Mouse (Mus musculus): ENCODE data around the gene Ldhd. TPM values are rescaled to one million over a fixed set of nuclear protein-coding genes. Genes with fewer than 3 reads are reported as not detected.

Gene Ldhd
- total RNA-seq, 2 experiments from 2014 or later: 6.8 to 7.8 TPM

DNA sequence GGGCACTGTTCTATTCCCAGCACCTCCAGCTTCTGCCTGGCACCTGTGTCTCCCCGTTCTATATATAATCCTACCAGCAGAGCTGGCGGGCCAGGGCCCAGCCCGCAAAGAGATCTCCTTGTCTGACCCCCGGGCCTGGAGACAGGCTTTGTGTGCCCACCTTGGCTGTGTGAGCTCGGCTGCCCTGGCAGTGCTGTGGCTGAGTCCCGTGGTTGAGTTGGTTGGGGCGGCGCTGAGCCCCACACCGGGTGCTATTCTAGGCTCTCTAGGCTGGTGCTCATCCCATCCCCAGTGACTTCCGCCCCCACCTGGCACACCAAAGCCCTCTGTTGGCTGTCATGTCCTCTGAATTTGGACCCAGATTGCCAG lies 5.3 kb downstream of the Ldhd start:
- peak overlapping the region; percentile 68 for H3K27ac ChIP-seq
- no peak for TF ChIP-seq CTCF (conservative IDR thresholded peaks at IDR 0.05)
- no peak overlapping the region for H3K4me3 ChIP-seq
- DNase-seq (ENCODE audit: low spot score in 2 of 2): no peak

DNA sequence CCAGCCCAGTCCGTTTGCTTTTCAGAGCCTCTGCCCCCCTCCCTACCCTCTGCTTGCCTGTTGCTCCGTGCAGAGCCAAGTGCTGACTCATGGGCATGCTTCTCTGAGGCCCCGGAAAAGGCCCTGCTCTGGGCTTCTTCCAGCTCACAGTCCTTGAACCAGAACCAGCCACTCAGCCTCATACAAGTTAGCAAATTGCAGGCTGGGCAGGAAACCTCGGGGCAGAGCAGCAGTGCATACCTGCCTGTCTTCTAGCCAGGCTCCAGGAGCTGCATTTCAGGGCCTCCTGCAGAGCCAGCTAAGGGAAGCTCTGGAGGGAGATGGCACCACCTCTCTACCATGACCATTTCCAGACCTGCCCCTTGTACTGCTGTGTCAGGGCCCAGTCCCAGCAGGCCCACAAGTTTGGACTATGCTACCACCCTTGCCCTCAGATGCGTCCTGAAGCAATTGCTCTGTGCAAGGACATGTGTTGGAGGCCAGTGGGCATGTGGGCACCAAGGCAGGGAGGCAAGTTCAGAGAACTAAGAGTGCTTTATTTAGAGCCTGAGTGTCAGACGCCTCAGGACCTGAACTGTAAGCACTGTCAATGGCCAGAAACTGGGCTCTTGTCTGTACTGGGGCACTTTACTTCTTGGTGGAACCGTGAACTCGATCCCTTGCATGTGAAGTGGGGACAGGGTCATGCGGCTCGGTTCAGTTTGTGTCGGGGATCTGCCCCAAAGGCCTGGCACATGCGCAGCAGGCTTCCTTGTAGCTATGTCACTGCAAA lies 5.9 kb downstream of the Ldhd start:
- H3K4me3 ChIP-seq: no peak overlapping the region
- H3K27ac ChIP-seq: peak overlapping the region; percentile 68
- no peak for TF ChIP-seq CTCF (conservative IDR thresholded peaks at IDR 0.05)
- DNase-seq (ENCODE audit: low spot score in 2 of 2): peak in 1 of 2 experiments; percentile 52

DNA sequence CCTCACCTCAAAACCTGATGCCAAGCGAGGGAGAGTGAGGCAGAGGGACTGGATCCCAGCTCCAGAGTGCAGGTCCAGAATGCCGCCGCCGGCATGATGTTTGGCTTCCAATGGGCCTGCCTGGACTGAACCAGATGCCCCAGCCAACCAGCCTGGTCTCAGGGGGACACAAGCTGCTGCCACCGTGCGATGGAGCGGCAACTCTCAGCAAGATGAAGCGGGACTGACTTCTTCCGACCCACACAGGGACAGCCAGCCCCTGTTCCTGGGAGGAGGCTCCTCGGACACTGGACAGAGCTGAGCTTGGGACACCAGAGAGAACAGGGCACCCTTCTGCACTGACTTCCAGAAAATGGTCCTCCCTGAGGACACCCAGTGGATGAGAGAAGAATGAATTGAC lies 7.6 kb downstream of the Ldhd start:
- no peak for TF ChIP-seq CTCF (conservative IDR thresholded peaks at IDR 0.05)
- DNase-seq (ENCODE audit: low spot score in 2 of 2): no peak
- peak overlapping the region; percentile 18; the same call in 1 of the 2 replicates for H3K27ac ChIP-seq
- no peak overlapping the region for H3K4me3 ChIP-seq

DNA sequence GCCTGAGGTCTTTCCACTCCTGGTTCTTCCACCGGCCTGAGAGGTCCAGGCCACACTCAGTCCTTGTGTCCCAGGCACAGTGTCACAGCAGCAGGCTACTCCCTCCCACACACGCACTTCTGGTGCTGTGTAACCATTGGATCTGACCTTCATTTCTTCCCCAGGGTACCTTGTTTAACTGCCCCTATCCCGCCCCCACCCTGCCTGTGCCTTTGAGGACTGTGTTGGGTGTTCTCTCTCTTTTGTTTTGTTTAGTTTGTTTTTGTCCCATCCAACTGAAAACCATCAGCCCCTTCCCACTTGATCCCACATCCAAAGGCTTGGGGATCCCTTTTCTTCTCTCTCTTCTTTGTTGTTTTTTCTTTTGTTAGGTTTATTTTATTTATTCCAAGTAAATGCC lies 8.1 kb downstream of the Ldhd start:
- no peak for DNase-seq (ENCODE audit: low spot score in 2 of 2)
- Histone ChIP-seq H3K4me3 (no peak overlapping the region), H3K27ac (0 out of 2 replicates have a peak overlapping the region, but pooled peaks have one; percentile 28)
- no peak for TF ChIP-seq CTCF (conservative IDR thresholded peaks at IDR 0.05)

DNA sequence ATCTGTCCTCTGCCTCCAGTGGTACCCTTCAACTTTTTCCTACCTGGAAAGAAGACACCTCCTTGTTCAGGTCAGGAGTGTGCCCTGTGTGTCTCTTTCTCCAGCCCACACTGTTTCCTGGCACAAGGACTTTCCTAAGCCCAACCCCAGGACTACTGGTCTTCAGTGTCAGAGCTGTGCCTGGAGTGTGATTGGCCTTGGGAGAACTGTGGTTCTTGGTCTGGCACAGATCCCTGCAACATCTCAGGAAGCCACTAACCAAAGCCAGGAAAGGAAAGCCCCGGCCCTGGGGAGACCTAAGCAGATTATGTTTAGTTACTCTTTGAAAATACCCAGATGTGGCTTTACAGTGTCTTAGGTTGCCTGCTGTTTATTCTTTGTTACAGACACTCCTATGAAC lies 10.2 kb downstream of the Ldhd start:
- no peak for DNase-seq (ENCODE audit: low spot score in 2 of 2)
- Histone ChIP-seq H3K27ac (0 out of 2 replicates have a peak overlapping the region, but pooled peaks have one; percentile 44), H3K4me3 (no peak overlapping the region)
- no peak for TF ChIP-seq CTCF (conservative IDR thresholded peaks at IDR 0.05)

DNA sequence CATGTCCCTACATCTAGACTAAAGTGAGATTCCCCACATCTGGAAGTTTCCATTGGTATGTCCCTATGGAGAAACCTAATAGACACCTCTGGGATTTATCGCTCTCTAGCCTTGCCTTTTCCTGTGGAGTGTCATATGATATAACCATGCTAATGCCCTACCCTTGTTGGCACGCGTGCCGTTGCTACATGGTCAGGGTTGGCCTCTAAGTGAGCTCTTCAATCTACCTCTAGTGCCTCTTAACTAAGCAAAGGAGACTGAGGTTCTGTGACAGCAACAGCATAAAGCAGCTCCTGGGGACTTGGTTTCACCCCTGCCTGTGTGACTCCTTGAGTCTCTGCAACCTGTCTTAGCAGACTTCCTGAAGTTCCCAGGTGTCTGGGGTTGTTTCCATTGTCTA lies 11.9 kb downstream of the Ldhd start:
- no peak for DNase-seq (ENCODE audit: low spot score in 2 of 2)
- Histone ChIP-seq H3K4me3 (no peak overlapping the region), H3K27ac (no peak overlapping the region)
- TF ChIP-seq CTCF (conservative IDR thresholded peaks at IDR 0.05): no peak

DNA sequence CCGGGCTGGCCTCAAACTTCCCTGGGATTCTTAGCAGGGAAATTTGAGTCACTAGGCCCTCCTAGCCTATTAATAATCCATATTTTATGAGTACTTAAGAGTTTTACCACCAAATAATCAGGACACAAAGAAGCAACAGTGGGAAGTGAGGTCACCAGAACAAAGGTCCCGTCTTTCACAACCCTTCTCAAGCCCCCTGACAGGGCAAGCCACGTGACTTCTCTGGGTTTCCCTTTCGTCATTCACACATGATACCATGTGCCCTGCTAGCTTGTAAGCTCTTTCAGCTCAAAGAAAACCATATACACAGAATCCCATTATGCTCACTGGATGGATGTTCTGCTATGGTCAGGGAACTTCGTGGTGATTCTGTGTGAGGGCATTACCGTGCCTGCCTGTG lies 12.4 kb downstream of the Ldhd start:
- DNase-seq (ENCODE audit: low spot score in 2 of 2): no peak
- Histone ChIP-seq H3K4me3 (no peak overlapping the region), H3K27ac (no peak overlapping the region)
- TF ChIP-seq CTCF (conservative IDR thresholded peaks at IDR 0.05): no peak

DNA sequence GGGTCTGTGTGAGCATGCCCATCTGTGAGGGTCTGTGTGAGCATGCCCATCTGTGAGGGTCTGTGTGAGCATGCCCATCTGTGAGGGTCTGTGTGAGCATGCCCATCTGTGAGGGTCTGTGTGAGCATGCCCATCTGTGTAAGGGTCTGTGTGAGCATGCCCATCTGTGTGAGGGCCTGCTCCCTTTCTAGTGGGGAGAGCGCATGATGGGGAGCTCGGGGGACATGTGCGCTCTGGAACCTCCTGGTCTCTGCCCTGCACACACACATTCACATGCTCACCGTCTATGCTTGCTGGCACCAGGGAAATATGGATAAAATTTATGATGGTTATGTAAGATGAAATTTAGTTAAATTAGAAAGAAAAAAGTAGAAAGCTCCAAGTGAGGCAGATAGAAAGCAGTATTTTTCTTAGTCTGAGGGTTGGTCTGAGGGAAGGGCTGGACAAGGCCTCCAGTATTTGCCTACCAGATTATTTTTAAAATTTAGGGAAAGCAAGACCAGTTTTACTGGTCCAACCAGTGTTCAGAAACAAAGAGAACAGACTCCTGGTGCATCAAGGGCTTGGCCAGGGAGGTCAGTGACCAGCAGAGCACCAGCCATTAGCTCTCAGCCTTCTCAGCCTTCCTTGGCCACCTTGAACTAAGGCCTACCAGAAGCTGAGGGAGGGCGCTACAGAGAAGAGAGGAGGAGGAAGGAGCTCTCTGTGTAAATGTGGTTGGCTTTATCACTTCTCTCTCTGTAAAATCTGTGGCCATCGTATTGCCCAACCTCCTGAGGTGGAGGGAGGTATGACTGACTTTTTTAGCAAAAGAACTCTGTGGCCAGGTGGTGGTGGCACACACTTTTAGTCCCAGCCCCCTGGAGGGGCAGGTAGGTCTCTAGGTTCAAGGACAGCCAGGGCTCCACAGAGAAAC lies 15.1 kb downstream of the Ldhd start:
- H3K4me3 ChIP-seq: no peak overlapping the region
- no peak for TF ChIP-seq CTCF (conservative IDR thresholded peaks at IDR 0.05)
- no peak for DNase-seq (ENCODE audit: low spot score in 2 of 2)
- no peak overlapping the region for H3K27ac ChIP-seq

DNA sequence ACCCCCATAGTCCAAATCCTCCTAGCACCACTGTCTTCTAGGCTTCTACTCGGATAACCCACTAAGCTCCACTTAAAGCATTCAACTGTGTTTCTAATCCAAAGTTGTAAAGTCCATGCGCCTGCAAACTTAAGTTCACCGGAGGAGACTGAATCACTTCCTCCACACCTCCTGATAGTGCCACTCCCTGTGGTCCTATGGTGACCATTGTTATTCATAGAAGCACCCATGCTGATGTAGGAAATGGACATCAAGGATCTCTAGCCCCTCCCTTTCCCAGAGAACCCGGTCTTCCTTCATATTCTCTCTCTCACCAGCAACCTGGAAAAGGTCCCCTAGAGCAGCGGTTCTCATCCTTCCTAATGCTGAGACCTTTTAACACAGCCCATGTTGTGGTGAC lies 17.0 kb downstream of the Ldhd start:
- Histone ChIP-seq H3K27ac (no peak overlapping the region), H3K4me3 (no peak overlapping the region)
- no peak for TF ChIP-seq CTCF (conservative IDR thresholded peaks at IDR 0.05)
- no peak for DNase-seq (ENCODE audit: low spot score in 2 of 2)

DNA sequence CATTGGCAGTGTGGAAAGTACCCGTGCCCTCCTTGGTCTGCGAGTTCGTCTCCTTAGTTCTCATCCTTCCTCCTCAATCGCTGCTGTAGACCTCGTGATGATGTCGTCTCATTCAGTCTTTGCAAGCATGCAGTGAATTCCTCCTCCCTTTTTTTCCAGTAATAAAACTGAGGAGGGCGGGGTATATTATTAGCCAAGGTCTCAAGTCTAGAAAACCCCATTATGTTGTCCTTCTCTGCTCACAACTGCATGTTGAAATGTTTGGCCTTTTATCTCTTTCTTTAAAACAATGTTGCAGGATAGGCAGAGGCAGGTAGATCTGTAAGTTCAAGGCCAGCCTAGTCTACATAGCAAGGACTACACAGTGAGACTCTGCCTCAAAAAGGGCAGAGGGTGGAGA lies 22.8 kb downstream of the Ldhd start:
- no peak for DNase-seq (ENCODE audit: low spot score in 2 of 2)

DNA sequence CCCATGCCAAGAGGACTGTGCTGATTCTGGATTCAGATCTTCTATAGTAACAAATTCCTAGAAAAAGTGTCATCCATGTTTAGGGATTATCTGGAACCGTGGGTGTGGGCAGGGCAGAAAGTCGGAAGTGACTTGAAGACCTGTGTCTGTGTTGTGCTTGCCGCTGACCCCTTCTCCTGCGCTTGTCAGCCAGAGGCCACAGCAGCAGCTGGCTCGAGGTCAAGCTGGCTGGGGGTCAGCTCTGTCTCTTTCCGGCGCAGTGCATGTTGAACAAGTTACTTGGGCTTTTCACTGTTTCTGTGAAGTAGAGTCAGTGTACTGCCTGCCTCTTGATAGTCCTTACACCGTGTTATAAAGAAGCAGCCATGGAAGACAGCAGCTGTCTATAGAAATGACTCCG lies 23.2 kb downstream of the Ldhd start:
- DNase-seq (ENCODE audit: low spot score in 2 of 2): no peak
- Histone ChIP-seq H3K4me3 (no peak overlapping the region), H3K27ac (no peak overlapping the region)
- TF ChIP-seq CTCF (conservative IDR thresholded peaks at IDR 0.05): no peak

More for the DNA sequence above, 22.8 kb downstream of the Ldhd start:
- H3K4me3 ChIP-seq: no peak overlapping the region
- H3K27ac ChIP-seq: no peak overlapping the region
- no peak for TF ChIP-seq CTCF (conservative IDR thresholded peaks at IDR 0.05)

DNA sequence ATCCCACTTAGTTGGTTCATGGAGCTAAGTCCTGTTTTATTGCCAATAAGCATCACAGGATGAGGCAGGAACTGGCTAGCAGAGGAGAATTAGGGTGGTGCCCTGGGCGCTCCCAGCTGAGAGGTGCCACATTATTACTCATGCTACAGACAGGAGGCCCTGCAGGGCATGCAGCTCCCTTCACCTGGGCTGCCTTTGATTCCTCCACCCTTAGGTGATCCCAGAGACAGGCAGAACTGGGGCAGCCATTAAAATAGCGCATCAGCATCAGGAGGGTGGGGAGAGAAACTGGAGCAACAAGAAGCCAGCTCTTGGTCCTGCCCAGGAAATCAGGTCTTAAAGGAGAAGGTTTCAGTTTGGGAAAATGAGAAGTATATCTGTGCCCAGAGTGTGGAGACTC lies 25.2 kb downstream of the Ldhd start:
- H3K27ac ChIP-seq: no peak overlapping the region
- DNase-seq (ENCODE audit: low spot score in 2 of 2): no peak
- H3K4me3 ChIP-seq: no peak overlapping the region
- TF ChIP-seq CTCF (conservative IDR thresholded peaks at IDR 0.05): no peak

DNA sequence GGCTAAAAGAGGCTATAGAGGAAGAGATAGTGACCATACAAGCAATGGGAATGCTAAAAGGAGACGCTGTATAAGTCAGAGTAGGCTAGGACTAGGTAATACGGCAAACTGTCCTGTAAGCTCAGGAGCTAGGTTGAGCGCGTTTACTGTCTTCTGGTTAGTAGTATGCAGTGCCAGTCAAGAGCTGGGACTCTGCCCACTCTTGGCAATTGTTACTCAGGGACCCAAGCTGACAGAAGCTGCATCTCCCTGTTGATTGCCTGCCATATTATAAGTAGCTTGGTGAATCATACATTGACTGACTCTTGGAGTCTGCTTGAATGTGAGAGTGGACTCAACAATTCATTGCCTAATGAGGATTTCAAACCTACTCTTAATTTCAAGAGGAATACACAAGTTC lies 28.1 kb downstream of the Ldhd start:
- no peak overlapping the region for H3K4me3 ChIP-seq
- peak; percentile 44 to 54 for DNase-seq (ENCODE audit: low spot score in 2 of 2)
- H3K27ac ChIP-seq: no peak overlapping the region
- no peak for TF ChIP-seq CTCF (conservative IDR thresholded peaks at IDR 0.05)

All from layer of hippocampus, adult 2 months (tissue).